Mouse (Mus musculus) embryonic facial prominence, embryonic 14.5 days (tissue): ENCODE data around the gene Pprc1. TPM values are rescaled to one million over a fixed set of nuclear protein-coding genes. Genes with fewer than 3 reads are reported as not detected.

Source experiments
- ATAC-seq: fragments of 200-750 bp; cut with Nextera tagmentation; 2 replicates; pipeline ENCODE4 v1.8.0; 2017; ENCODE audit warnings: low read depth, moderate number of reproducible peaks, moderate TSS enrichment
- DNase-seq: peaks from one replicate; pipeline ENCODE4 v3.0.0-alpha.2; 2015; ENCODE audit warnings: low spot score
- H3K27ac ChIP-seq: fragments of 300-500 bp; sonication (generic); replicated peaks from 2 replicates; pipeline ENCODE4 v1.5.1; 2014; ENCODE audit warnings: low read depth, mild to moderate bottlenecking, low read length, moderate library complexity
- H3K27me3 ChIP-seq: fragments of 300-500 bp; sonication (generic); replicated peaks from 2 replicates; pipeline ENCODE4 v1.6.1; 2014; ENCODE audit warnings: low read length; ENCODE audit not compliant: control insufficient read depth, insufficient read depth
- H3K36me3 ChIP-seq: fragments of 300-500 bp; sonication (generic); 2 replicates; pipeline ENCODE4 v1.6.1; 2014; ENCODE audit warnings: low read length, mixed read lengths; ENCODE audit not compliant: control insufficient read depth, insufficient read depth
- H3K4me1 ChIP-seq: fragments of 300-500 bp; sonication (generic); 2 replicates; pipeline ENCODE4 v1.6.1; 2014; ENCODE audit warnings: antibody characterized with exemption, low read length; ENCODE audit not compliant: control insufficient read depth, insufficient read depth
- H3K4me2 ChIP-seq: fragments of 300-500 bp; sonication (generic); 2 replicates; pipeline ENCODE4 v1.6.1; 2014; ENCODE audit warnings: low read depth, mild to moderate bottlenecking, low read length, moderate library complexity, mixed read lengths
- H3K4me3 ChIP-seq: fragments of 300-500 bp; sonication (generic); 2 replicates; pipeline ENCODE4 v1.5.1; 2014; ENCODE audit warnings: low read depth, mild to moderate bottlenecking, low read length
- H3K9ac ChIP-seq: fragments of 300-500 bp; sonication (generic); 2 replicates; pipeline ENCODE4 v1.6.1; 2014; ENCODE audit warnings: low read depth, mild to moderate bottlenecking, low read length, moderate library complexity, mixed read lengths
- H3K9me3 ChIP-seq: fragments of 300-500 bp; sonication (generic); 2 replicates; pipeline ENCODE4 v1.6.1; 2016; ENCODE audit warnings: low read length; ENCODE audit not compliant: control insufficient read depth
- WGBS: fragments of 180-500 bp; shearing (Covaris S2); extraction: QIAGEN DNeasy Blood & Tissue Kit; methylation state at CpG from one replicate; pipeline ENCODE4 v1.1.7; 2014; 5-methylcytosine and 5-hydroxymethylcytosine counted together
- polyA plus RNA-seq: library from polyadenylated mRNA; unstranded; fragments of >200 nt; fragmentation: Nextera tagmentation; extraction: Ambion mirVana; gene quantifications from 2 replicates; pipeline ENCODE4 v1.2.1, GENCODE M21; 2014

The Pprc1 gene
- 41.8 and 41.9 TPM in 2 replicates for polyA plus RNA-seq

DNA sequence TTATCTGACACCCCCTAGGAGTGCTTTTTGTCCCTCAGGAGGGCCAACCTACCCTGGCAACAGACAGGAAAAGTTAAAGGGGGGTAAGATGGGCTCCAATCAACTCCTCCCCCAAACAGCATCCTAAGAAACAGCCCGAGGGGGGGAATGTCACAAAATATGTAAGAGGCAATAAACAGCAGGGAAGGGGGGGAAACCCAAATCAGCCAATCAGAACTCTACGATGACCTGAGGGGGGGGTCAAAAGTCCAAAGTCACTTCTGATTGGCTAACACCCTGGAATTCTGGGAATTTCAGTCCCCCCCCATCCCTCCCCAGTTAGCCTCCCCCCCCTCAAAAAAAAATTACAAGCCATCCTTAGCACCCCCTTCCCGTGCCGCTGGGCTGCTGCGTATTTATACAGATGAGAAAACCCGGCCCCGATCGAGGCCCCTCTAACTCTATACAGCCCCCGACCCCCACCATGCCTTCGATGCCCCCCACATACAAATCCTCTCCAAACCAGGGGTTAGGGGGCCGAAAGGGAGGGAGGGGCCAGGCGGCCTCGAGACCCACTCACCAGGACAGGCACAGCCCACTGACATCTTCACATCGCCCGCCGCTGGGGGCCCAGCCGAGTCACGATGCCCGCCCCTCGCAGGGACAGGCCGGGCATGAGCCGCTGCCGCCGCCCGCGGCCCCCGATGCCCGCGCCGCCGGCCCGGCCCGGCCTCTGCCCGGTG is at the start of gene Pprc1:
Gene Pprc1 (plus strand): TSS at position 616 of the 722 bp plus-strand sequence.
- ATAC-seq: no peak
- whole genome bisulfite sequencing: under 1% methylated on average over 15 of the region's 34 CpGs
- peak within 1 kb of the TSS; percentile 98 for H3K4me3 ChIP-seq
- peak within 1 kb of the TSS; percentile 99 for H3K9ac ChIP-seq
- peak within 1 kb of the TSS; percentile 87 for H3K4me2 ChIP-seq
- no peaks in the 10 kb centered on the region for H3K27me3 ChIP-seq
- no peaks in the 10 kb centered on the region for H3K36me3 ChIP-seq
- H3K4me1 ChIP-seq: peaks cover 54% of the 10 kb centered on the region
- H3K27ac ChIP-seq: peak within 1 kb of the TSS; percentile 99
- DNase-seq: peak; percentile 89
- H3K9me3 ChIP-seq: no peaks in the 10 kb centered on the region

DNA sequence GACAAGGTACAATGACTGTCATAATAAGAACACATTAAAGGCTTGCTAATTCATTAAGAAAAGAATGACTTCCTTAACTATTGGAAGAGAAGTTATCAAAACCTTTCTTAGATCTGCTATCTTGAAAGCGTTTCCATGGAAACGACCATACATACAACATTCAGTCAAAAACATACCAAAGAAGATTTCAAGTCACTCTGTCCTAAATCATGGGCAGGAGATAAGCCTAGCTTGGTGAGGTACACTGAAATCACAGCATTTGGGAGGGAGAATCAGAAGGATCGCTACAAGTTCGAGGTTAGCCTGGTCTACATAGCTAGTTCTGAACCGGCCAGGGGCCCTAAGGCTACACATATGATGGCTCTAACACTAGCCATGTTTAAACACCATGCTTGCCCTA is 47.3 kb upstream of the Pprc1 start:
- H3K4me3 ChIP-seq: peak overlapping the region; percentile 84
- peak overlapping the region; percentile 55 for H3K4me2 ChIP-seq
- DNase-seq: no peak

DNA sequence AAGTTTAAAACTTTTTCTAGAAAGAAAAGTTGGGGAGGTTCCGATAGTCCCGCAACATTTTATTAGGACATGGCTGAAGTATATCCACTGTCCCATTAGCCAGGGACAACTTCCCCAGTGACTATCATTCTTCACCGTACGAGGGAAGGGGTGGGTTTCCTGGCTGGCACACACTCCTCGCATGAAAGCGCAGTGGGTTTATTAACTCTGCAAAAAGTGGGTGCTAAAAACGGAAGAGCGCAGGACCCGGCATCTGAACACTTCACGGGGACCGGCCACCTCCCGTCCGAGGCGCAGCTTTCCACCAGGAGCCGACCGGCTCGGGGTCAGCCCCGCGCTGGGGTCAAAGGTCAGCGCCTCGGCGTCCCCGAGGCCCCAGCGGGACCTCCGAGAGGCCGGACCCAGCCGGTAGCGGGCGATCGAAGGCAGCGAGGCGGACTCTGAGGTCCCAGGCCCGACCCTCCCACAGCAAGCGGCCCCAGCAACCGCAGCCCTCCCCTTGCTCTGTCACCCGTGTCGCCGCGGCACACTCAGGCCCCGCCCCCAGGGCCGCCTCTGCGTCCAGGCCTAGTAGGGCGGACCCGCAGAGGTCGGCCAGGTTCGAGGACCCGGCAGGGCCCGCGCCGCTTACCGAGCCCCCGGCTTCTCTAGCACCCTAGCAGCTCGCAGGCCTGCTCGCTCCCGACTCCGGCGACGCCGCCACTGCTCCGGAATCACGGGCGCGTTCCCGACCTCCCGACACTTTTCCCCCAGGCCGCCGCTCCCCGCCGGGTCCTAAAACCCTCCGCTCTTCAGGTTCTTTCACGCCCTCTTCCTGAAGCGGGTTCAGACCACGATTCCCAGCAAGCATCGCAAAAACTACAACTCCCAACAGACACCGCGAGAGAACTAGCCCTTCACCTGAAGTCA is 46.6 kb upstream of the Pprc1 start, which contains the start of gene Armh3:
Gene Armh3 (minus strand): TSS at position 704 of the 909 bp plus-strand sequence.
- 1% methylated on average over 44 of the region's 76 CpGs for WGBS
- no peaks in the 10 kb centered on the region for H3K27me3 ChIP-seq
- H3K4me2 ChIP-seq: peak within 1 kb of the TSS; percentile 55
- H3K36me3 ChIP-seq: peaks cover 8% of the 10 kb centered on the region; the same call in 1 of the 2 replicates
- H3K4me3 ChIP-seq: peak within 1 kb of the TSS; percentile 84
- peak within 1 kb of the TSS; percentile 94 for H3K9ac ChIP-seq
- ATAC-seq (peak; percentile 95), DNase-seq (peak; percentile 97)
- H3K27ac ChIP-seq: peak within 1 kb of the TSS; percentile 94
- H3K9me3 ChIP-seq: 0 out of 2 replicates have a peak, but pooled peaks cover 2% of the 10 kb centered on the region
- H3K4me1 ChIP-seq: peaks cover 7% of the 10 kb centered on the region

More for the DNA sequence above, 47.3 kb upstream of the Pprc1 start:
- peak overlapping the region; percentile 94 for H3K27ac ChIP-seq
- no peaks in the 10 kb centered on the region for H3K27me3 ChIP-seq
- H3K36me3 ChIP-seq: peaks cover 8% of the 10 kb centered on the region; the same call in 1 of the 2 replicates
- 57% methylated on average over 5 of the region's 5 CpGs for WGBS
- H3K4me1 ChIP-seq: peaks cover 7% of the 10 kb centered on the region
- no peak for ATAC-seq
- 0 out of 2 replicates have a peak, but pooled peaks cover 2% of the 10 kb centered on the region for H3K9me3 ChIP-seq
- peak overlapping the region; percentile 94 for H3K9ac ChIP-seq

DNA sequence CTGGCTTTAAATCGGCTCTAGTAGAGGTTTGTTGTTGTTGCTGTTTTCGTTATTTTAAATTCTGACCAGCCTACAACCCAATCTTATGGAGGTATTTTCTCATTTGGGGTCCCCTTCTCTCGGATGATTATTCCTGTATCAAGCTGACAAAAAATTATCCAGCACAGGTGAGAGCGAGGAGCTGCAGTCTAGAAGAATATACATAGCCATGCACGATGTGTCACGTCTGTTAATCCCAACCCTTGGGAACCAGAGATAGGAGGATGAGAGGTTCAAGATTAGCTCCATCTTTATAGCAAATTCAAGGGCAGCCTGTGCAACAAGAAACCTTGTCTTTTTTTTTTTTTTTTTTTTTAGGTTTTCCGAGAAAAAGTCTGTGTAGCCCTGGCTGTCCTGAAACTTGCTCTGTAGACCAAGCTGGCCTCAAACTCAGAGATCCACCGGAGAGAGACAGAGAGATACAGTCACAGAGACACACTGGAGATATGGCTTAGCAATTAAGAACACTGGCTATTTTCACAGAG is 45.9 kb upstream of the Pprc1 start:
- ATAC-seq: no peak; the same call in 1 of the 2 replicates
- Histone ChIP-seq H3K27ac (no peak overlapping the region; the same call in 1 of the 2 replicates), H3K4me3 (peak overlapping the region; percentile 84), H3K9ac (peak overlapping the region; percentile 94), H3K4me2 (peak overlapping the region; percentile 55), H3K9me3 (0 out of 2 replicates have a peak, but pooled peaks cover 2% of the 10 kb centered on the region), H3K36me3 (peaks cover 8% of the 10 kb centered on the region; the same call in 1 of the 2 replicates), H3K4me1 (peaks cover 7% of the 10 kb centered on the region), H3K27me3 (no peaks in the 10 kb centered on the region)
- WGBS: 12% methylated on average over 8 of the region's 8 CpGs
- no peak for DNase-seq

DNA sequence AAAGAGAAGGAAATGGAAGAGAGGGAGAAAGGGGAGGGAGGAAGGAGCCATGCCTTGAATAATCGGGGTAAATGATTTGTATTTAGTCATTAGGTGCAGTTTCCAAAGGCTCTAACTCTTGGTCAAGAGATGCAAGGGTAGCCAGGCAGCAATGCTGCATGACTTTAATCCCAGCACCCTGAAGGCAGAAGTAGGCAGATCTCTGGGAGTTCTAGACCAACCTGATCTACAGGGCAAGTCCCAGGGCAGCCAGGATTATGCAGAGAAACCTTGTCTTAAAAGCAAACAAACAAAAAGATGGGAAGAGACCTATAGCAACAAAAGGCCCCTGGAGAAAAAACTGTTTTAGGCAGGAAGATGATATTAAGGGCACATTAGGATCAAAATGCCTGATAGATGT is 45.3 kb upstream of the Pprc1 start:
- peaks cover 13% of the 10 kb centered on the region for H3K4me1 ChIP-seq
- H3K9me3 ChIP-seq: 0 out of 2 replicates have a peak, but pooled peaks cover 2% of the 10 kb centered on the region
- WGBS: 70% methylated on average over 1 of the region's 1 CpGs
- no peak overlapping the region for H3K27ac ChIP-seq
- no peak overlapping the region for H3K4me2 ChIP-seq
- no peaks in the 10 kb centered on the region for H3K27me3 ChIP-seq
- ATAC-seq (no peak), DNase-seq (no peak)
- H3K36me3 ChIP-seq: peaks cover 8% of the 10 kb centered on the region; the same call in 1 of the 2 replicates
- H3K9ac ChIP-seq: no peak overlapping the region
- no peak overlapping the region for H3K4me3 ChIP-seq

DNA sequence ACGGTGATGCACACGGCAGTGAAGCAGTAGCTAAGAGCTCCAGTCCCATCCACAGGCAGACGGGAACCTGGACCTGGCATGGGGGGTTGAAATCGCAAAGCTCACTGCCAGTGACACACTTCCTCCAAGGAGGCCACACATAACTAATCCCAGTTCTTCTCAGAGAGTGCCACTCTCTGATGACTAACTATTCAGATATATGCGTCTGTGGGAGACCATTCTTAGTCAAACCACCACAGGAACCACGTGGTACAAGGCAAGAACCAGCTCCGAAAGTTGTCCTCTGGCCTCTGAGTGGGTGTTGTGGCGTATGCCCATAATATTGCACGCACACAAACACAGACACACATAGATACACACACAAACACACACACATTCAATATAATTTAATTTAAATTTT is 42.4 kb upstream of the Pprc1 start:
- Histone ChIP-seq H3K4me2 (no peak overlapping the region), H3K27ac (no peak overlapping the region), H3K27me3 (no peaks in the 10 kb centered on the region), H3K4me3 (no peak overlapping the region), H3K4me1 (peaks cover 9% of the 10 kb centered on the region), H3K9me3 (no peaks in the 10 kb centered on the region), H3K9ac (no peak overlapping the region), H3K36me3 (no peaks in the 10 kb centered on the region)
- no peak for DNase-seq
- WGBS: 80% methylated on average over 9 of the region's 9 CpGs
- ATAC-seq: no peak

DNA sequence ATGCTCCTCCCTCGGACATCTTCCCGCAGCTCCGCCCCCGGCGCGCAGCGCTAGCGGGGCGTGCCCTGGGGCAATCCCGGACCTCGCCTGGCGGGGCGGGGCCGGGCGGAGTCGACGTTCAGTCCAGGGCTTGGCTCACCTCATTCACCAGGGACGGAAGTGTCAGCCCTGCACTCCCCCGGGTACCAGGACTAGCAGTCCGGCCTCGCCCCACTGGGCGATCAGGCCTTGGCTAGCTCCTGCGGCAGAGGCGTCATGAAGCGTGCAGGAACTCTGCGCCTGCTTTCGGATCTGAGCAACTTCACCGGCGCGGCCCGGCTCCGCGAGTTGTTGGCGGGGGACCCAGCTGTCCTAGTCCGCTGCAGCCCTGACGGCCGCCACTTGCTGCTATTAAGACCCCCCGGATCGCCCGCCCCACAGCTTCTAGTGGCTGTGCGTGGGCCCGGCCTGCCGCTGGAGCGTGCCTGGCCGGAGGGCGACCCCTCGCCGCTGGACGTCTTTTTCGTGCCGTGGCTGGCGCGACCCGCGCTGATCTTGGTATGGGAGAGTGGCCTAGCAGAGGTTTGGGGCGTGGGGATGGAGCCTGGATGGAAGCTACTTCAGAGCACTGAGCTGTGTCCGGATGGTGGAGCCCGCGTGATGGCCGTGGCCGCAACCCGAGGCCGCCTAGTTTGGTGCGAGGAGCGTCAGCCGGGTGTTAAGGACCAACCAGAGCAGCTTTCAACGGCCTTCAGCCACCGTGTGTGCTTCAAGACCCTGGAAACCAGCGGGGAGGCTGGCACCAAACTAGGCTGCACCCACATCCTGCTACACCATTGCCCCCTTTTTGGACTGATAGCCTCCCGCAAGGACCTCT is 41.1 kb upstream of the Pprc1 start, which contains the start of gene Hps6:
Gene Hps6 (plus strand): TSS at position 138 of the 856 bp plus-strand sequence.
- H3K4me1 ChIP-seq: 0 out of 2 replicates have a peak, but pooled peaks cover 7% of the 10 kb centered on the region
- no peak within 1 kb of the TSS for H3K27ac ChIP-seq
- no peaks in the 10 kb centered on the region for H3K9me3 ChIP-seq
- H3K4me2 ChIP-seq: peak within 1 kb of the TSS; percentile 97
- peak within 1 kb of the TSS; percentile 65 for H3K4me3 ChIP-seq
- WGBS: 3% methylated on average over 37 of the region's 70 CpGs
- no peaks in the 10 kb centered on the region for H3K27me3 ChIP-seq
- ATAC-seq: peak; percentile 79
- H3K9ac ChIP-seq: peak within 1 kb of the TSS; percentile 77
- H3K36me3 ChIP-seq: no peaks in the 10 kb centered on the region
- DNase-seq: peak; percentile 81
